Mouse (Mus musculus): ENCODE measurements at regions not wholly inside any gene's neighbourhood (a gene's known extent, or its start where the extent isn't known, plus 50 kb on each side); places are given as distances from the start of the nearest gene placed in this dataset.

- in situ Hi-C loops (cut with MboI; ENCODE audit: unreplicated experiment in 2 of 2) = no loop called here
Measured at GRCm38 (mm10) chr14:45962474-45962873, 304.5 kb upstream of the Ddhd1 start.

- in situ Hi-C loops (cut with MboI; ENCODE audit: unreplicated experiment in 2 of 2) = no loop called here
Measured at GRCm38 (mm10) chr14:45964043-45964442, 306.1 kb upstream of the Ddhd1 start.

GRCm38 (mm10) chr14:45983206-45983857 is 325.4 kb upstream of the Ddhd1 start:
- in situ Hi-C loops (cut with MboI; ENCODE audit: unreplicated experiment in 2 of 2) = no loop called here

- in situ Hi-C loops (cut with MboI; ENCODE audit: unreplicated experiment in 2 of 2) = no loop called here
Measured at GRCm38 (mm10) chr14:45984135-45984892, 326.4 kb upstream of the Ddhd1 start.

GRCm38 (mm10) chr14:45992041-45992869 is 334.3 kb upstream of the Ddhd1 start:
- in situ Hi-C loops (cut with MboI; ENCODE audit: unreplicated experiment in 2 of 2) = no loop called here

GRCm38 (mm10) chr14:45992870-45993135 is 334.9 kb upstream of the Ddhd1 start:
- in situ Hi-C loops (cut with MboI; ENCODE audit: unreplicated experiment in 2 of 2) = no loop called here

GRCm38 (mm10) chr14:45993669-45994068 is 335.7 kb upstream of the Ddhd1 start:
- in situ Hi-C loops (cut with MboI; ENCODE audit: unreplicated experiment in 2 of 2) = no loop called here

- in situ Hi-C loops (cut with MboI; ENCODE audit: unreplicated experiment in 2 of 2) = no loop called here
Measured at GRCm38 (mm10) chr14:45996760-45997159, 338.8 kb upstream of the Ddhd1 start.

GRCm38 (mm10) chr14:46004078-46004477 is 346.1 kb upstream of the Ddhd1 start:
- in situ Hi-C loops (cut with MboI; ENCODE audit: unreplicated experiment in 2 of 2) = no loop called here

- in situ Hi-C loops (cut with MboI; ENCODE audit: unreplicated experiment in 2 of 2) = no loop called here
Measured at GRCm38 (mm10) chr14:46005307-46005706, 347.4 kb upstream of the Ddhd1 start.

- in situ Hi-C loops (cut with MboI; ENCODE audit: unreplicated experiment in 2 of 2) = no loop called here
Measured at GRCm38 (mm10) chr14:46013232-46013631, 355.3 kb upstream of the Ddhd1 start.

GRCm38 (mm10) chr14:46014090-46014489 is 356.1 kb upstream of the Ddhd1 start:
- in situ Hi-C loops (cut with MboI; ENCODE audit: unreplicated experiment in 2 of 2) = no loop called here

GRCm38 (mm10) chr14:46015682-46016400 is 357.9 kb upstream of the Ddhd1 start:
- in situ Hi-C loops (cut with MboI; ENCODE audit: unreplicated experiment in 2 of 2) = no loop called here

- in situ Hi-C loops (cut with MboI; ENCODE audit: unreplicated experiment in 2 of 2) = no loop called here
Measured at GRCm38 (mm10) chr14:46016701-46017106, 358.8 kb upstream of the Ddhd1 start.

- in situ Hi-C loops (cut with MboI; ENCODE audit: unreplicated experiment in 2 of 2) = no loop called here
Measured at GRCm38 (mm10) chr14:46017286-46017685, 359.3 kb upstream of the Ddhd1 start.

- in situ Hi-C loops (cut with MboI; ENCODE audit: unreplicated experiment in 2 of 2) = no loop called here
Measured at GRCm38 (mm10) chr14:46017976-46018375, 360.0 kb upstream of the Ddhd1 start.

- in situ Hi-C loops (cut with MboI; ENCODE audit: unreplicated experiment in 2 of 2) = no loop called here
Measured at GRCm38 (mm10) chr14:46019240-46020025, 359.8 kb upstream of the Gm15217 start.

GRCm38 (mm10) chr14:46034301-46034700 is 344.9 kb upstream of the Gm15217 start:
- in situ Hi-C loops (cut with MboI; ENCODE audit: unreplicated experiment in 2 of 2) = no loop called here

- in situ Hi-C loops (cut with MboI; ENCODE audit: unreplicated experiment in 2 of 2) = no loop called here
Measured at GRCm38 (mm10) chr14:46060622-46061381, 318.4 kb upstream of the Gm15217 start.
